Mouse (Mus musculus) heart, embryonic 15.5 days (tissue): ENCODE data around the gene Ociad1. TPM values are rescaled to one million over a fixed set of nuclear protein-coding genes. Genes with fewer than 3 reads are reported as not detected.

Source experiments
- ATAC-seq: fragments of 200-750 bp; cut with Nextera tagmentation; replicated peaks from 2 replicates; pipeline ENCODE4 v1.8.0; 2017; ENCODE audit warnings: low read depth, moderate TSS enrichment; ENCODE audit not compliant: insufficient number of reproducible peaks, insufficient read depth, low FRiP score
- H3K27ac ChIP-seq: fragments of 300-500 bp; sonication (generic); 2 replicates; pipeline ENCODE4 v1.5.1; 2015; ENCODE audit warnings: mild to moderate bottlenecking, inconsistent platforms
- H3K27me3 ChIP-seq: fragments of 300-500 bp; sonication (generic); 2 replicates; pipeline ENCODE4 v1.6.1; 2015; ENCODE audit warnings: inconsistent platforms
- H3K36me3 ChIP-seq: fragments of 300-500 bp; sonication (generic); 2 replicates; pipeline ENCODE4 v1.6.1; 2015; ENCODE audit warnings: mild to moderate bottlenecking, inconsistent platforms
- H3K4me1 ChIP-seq: fragments of 300-500 bp; sonication (generic); replicated peaks from 2 replicates; pipeline ENCODE4 v1.6.1; 2015; ENCODE audit warnings: inconsistent platforms
- H3K4me2 ChIP-seq: fragments of 300-500 bp; sonication (generic); 2 replicates; pipeline ENCODE4 v1.6.1; 2015; ENCODE audit warnings: inconsistent platforms, mild to moderate bottlenecking, moderate library complexity
- H3K4me3 ChIP-seq: fragments of 300-500 bp; sonication (generic); 2 replicates; pipeline ENCODE4 v1.5.1; 2015; ENCODE audit warnings: mild to moderate bottlenecking, inconsistent platforms
- H3K9ac ChIP-seq: fragments of 300-500 bp; sonication (generic); 2 replicates; pipeline ENCODE4 v1.6.1; 2015; ENCODE audit warnings: mild to moderate bottlenecking, inconsistent platforms
- H3K9me3 ChIP-seq: fragments of 300-500 bp; sonication (generic); replicated peaks from 2 replicates; pipeline ENCODE4 v1.6.1; 2016; ENCODE audit warnings: inconsistent platforms
- WGBS: fragments of 180-500 bp; shearing (Covaris S2); methylation state at CpG from one replicate; pipeline ENCODE4 v1.1.7; 2015; ENCODE audit warnings: mixed read lengths; 5-methylcytosine and 5-hydroxymethylcytosine counted together
- polyA plus RNA-seq: library from polyadenylated mRNA; unstranded; fragments of >200 nt; fragmentation: Nextera tagmentation; extraction: Ambion mirVana; gene quantifications from 2 replicates; pipeline ENCODE4 v1.2.1, GENCODE M21; 2015

Ociad1 gene
- polyA plus RNA-seq, 1 experiment from 2014 or later: 244 TPM

DNA sequence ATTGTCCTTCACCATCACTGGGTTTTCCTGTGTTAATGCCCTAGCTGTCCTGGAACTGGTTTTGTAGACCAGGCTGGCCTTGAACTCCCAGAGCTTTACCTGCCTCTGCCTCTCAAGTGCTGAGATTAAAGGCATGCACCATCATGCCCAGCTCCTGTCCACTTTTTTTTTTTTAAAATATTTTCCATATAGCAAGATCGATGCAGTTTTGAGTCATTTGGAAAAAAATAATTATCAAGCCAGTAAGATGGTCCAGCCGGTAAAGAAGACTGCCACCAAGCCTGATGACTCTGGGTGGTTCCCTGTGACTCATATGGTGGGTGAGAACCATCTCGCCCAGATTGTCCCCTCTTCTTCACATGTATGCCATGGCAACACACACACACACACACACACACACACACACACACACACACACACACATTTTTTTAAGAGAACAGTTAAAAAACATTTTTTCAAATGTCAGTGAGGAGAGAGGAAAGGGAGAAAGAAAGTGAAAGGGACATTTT, 7.1 kb upstream of the Ociad1 start:
- Histone ChIP-seq H3K27ac (no peak overlapping the region), H3K4me1 (peaks cover 1% of the 10 kb centered on the region; the same call in 1 of the 2 replicates), H3K9ac (no peak overlapping the region), H3K4me3 (no peak overlapping the region), H3K9me3 (no peaks in the 10 kb centered on the region), H3K27me3 (no peaks in the 10 kb centered on the region), H3K36me3 (no peaks in the 10 kb centered on the region), H3K4me2 (no peak overlapping the region)
- WGBS: 79% methylated on average over 3 of the region's 3 CpGs
- no peak for ATAC-seq

DNA sequence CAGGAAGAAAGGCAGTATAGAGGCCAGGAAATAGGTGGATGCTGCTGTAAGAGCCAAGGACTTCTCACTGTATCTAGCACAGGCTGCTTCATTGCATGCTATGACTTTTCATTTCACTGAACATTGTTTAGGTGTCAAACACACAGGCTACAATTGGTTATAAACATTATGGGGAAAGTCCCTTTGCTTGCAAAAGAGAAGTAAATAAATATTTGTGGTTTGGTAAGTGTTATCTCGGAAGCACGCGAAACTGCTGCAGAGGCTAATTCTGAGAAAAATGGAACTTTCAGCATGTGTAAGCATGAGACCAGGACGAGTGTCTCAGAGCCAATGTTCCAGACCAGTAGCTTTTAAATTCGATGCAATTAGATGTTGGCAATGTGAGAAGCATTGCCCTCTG, 6.0 kb upstream of the Ociad1 start:
- ATAC-seq: no peak
- H3K9me3 ChIP-seq: no peaks in the 10 kb centered on the region
- no peaks in the 10 kb centered on the region for H3K36me3 ChIP-seq
- WGBS: 67% methylated on average over 5 of the region's 5 CpGs
- H3K4me1 ChIP-seq: no peaks in the 10 kb centered on the region
- no peak overlapping the region for H3K4me3 ChIP-seq
- no peaks in the 10 kb centered on the region for H3K27me3 ChIP-seq
- H3K27ac ChIP-seq: no peak overlapping the region
- H3K9ac ChIP-seq: no peak overlapping the region
- H3K4me2 ChIP-seq: no peak overlapping the region

DNA sequence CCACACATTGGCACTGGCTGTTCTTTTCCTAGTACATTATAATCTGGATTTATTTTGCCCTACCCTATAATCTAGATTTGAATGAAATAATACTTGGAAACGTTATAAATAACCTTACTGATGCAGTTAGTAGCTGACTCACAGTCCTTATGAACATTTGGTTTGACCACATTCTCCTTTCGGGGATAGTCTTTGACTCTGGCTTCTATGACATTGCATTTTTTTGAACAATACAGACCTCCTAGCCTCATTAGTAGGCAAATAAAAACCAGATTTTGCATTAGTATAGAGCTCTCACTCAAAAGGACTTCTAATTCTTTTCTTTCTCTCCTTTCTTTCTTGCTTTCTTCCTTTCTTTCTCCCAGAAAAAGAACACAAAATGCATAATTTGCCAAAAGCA, 2.7 kb upstream of the Ociad1 start:
- 57% methylated on average over 2 of the region's 2 CpGs for WGBS
- Histone ChIP-seq H3K9ac (no peak overlapping the region), H3K27ac (no peak overlapping the region), H3K9me3 (no peaks in the 10 kb centered on the region), H3K27me3 (no peaks in the 10 kb centered on the region), H3K4me2 (no peak overlapping the region), H3K36me3 (peaks cover 2% of the 10 kb centered on the region), H3K4me1 (peaks cover 5% of the 10 kb centered on the region), H3K4me3 (no peak overlapping the region)
- no peak for ATAC-seq

DNA sequence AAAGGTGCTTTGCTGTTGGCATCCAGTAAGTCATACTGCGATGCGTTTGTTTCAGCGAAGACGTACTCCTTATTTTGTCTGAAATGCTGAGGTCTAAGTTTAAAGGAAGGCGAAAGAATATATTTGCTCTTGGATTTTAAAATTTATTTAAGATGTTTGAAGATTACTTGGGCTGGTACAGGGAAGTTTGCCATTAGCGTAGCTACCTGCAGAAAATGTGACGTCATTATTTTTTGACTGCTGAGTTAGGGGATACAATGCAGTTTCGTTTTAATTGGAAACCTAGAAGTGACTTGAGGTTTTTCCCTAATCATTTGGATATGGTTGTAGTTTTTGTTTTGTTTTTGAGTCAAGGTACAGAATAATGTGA, 859 bp downstream of the Ociad1 start:
- Histone ChIP-seq H3K9ac (peak overlapping the region; percentile 95), H3K4me1 (peaks cover 18% of the 10 kb centered on the region), H3K9me3 (no peaks in the 10 kb centered on the region), H3K27me3 (no peaks in the 10 kb centered on the region), H3K27ac (peak overlapping the region; percentile 95), H3K4me2 (peak overlapping the region; percentile 69), H3K36me3 (peaks cover 25% of the 10 kb centered on the region), H3K4me3 (peak overlapping the region; percentile 87)
- WGBS: 10% methylated on average over 8 of the region's 8 CpGs
- ATAC-seq: no peak

DNA sequence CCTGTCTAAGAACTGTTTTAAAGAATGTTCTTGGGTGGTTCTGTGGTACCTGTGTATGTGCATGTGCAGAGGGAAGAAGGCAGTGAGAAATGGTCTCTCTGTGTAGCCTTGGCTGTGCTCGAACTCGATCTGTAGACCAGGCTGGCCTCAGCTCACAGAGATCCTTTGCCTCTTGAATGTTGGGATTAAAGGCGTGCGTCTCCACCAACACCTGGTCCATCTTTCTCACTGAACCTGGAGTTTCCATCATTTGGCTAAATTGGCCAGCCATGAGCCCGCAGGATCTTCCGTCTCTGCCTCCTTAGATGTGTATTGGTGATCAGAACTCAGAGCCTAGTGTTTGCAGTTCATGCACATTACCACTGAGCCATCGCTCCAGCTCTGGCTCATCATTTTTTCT, 2.4 kb downstream of the Ociad1 start:
- no peaks in the 10 kb centered on the region for H3K9me3 ChIP-seq
- H3K4me3 ChIP-seq: no peak overlapping the region
- H3K4me2 ChIP-seq: no peak overlapping the region
- ATAC-seq: no peak
- peaks cover 29% of the 10 kb centered on the region for H3K36me3 ChIP-seq
- H3K27ac ChIP-seq: no peak overlapping the region
- peaks cover 18% of the 10 kb centered on the region for H3K4me1 ChIP-seq
- H3K27me3 ChIP-seq: no peaks in the 10 kb centered on the region
- 98% methylated on average over 7 of the region's 7 CpGs for WGBS
- no peak overlapping the region for H3K9ac ChIP-seq

DNA sequence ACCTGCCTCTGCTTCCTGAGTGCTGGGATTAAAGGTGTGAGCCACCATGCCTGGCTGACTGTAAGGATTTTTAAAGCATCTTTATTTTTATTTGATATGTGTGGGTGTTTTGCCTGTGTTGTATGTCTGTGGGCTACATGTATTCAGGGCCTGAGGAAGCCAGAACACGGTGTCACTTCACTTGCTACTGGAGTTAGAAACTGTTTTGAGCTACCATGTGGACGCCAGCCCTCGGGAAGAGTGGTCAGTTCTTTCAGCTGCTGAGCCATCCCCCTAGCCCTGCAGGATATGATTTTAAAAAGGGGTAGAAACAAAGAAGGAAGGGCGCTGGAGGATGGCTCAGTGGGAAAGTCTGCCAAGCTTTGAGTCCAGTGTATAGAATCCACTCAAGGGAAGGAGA, 3.3 kb downstream of the Ociad1 start:
- Histone ChIP-seq H3K9ac (no peak overlapping the region), H3K27me3 (no peaks in the 10 kb centered on the region), H3K9me3 (no peaks in the 10 kb centered on the region), H3K36me3 (peaks cover 38% of the 10 kb centered on the region), H3K4me2 (no peak overlapping the region), H3K27ac (no peak overlapping the region), H3K4me3 (no peak overlapping the region), H3K4me1 (peaks cover 18% of the 10 kb centered on the region)
- ATAC-seq: no peak
- WGBS: 91% methylated on average over 4 of the region's 4 CpGs

DNA sequence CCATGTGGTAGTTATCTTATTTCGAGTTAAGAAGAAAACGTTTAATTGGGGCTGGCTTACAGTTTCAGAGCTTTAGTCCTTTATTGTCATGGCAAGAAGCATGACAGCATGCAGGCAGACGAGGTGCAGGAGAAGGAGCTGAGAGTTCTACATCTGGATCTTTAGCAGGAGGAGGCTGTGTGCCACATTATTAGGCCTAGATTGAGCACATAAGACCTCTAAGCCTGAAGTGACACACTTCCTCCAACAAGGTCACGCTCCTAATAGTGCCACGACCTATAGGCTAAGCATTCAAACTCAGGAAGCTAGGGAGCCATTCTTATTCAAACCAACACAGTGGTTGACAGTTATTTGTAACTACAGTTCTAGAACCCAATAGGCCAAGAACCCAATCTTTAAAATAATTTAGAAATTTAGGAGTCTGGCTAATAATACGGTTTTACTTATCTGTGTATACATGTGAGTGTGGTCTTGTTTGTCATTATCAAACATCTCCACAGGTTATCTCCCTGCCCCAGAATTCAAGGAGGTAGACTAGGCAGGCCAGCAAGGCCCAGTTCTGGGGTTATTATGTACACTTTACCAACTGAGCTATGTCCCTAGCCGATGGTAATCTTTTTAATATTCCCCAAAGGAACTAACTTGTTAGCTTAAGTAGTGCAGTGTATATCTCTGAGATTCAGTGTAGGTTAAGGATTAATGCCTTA, 9.2 kb downstream of the Ociad1 start:
- 83% methylated on average over 7 of the region's 7 CpGs for whole genome bisulfite sequencing
- H3K36me3 ChIP-seq: peaks cover 64% of the 10 kb centered on the region
- peaks cover 5% of the 10 kb centered on the region; the same call in 1 of the 2 replicates for H3K4me1 ChIP-seq

DNA sequence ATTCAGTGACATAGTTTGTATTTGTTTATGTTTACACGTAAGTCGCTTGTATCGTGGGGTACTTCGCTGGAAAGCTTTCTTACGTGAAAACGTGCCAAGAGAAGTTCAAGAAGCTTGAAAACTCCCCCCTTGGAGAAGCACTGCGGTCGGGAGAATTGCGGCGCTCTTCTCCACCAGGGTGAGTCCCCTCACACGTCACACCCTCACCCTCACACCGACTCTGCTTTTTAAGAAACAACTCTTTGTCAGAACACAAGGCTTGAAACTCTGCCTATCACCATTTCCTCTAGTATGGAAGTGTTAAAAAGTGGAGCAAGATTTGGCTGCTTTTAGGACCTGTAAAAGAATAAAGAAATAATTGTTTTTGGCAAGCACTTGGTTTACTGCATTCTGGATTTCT, 11.9 kb downstream of the Ociad1 start:
- Histone ChIP-seq H3K4me1 (no peaks in the 10 kb centered on the region), H3K4me2 (no peak overlapping the region), H3K9ac (no peak overlapping the region), H3K27ac (no peak overlapping the region), H3K27me3 (no peaks in the 10 kb centered on the region), H3K9me3 (no peaks in the 10 kb centered on the region), H3K4me3 (no peak overlapping the region), H3K36me3 (peaks cover 72% of the 10 kb centered on the region)
- WGBS: 74% methylated on average over 12 of the region's 12 CpGs
- no peak for ATAC-seq

More for the DNA sequence above, 9.2 kb downstream of the Ociad1 start:
- ATAC-seq: no peak
- H3K27me3 ChIP-seq: no peaks in the 10 kb centered on the region
- no peak overlapping the region for H3K27ac ChIP-seq
- no peaks in the 10 kb centered on the region for H3K9me3 ChIP-seq
- no peak overlapping the region for H3K4me2 ChIP-seq
- no peak overlapping the region for H3K4me3 ChIP-seq
- H3K9ac ChIP-seq: no peak overlapping the region

DNA sequence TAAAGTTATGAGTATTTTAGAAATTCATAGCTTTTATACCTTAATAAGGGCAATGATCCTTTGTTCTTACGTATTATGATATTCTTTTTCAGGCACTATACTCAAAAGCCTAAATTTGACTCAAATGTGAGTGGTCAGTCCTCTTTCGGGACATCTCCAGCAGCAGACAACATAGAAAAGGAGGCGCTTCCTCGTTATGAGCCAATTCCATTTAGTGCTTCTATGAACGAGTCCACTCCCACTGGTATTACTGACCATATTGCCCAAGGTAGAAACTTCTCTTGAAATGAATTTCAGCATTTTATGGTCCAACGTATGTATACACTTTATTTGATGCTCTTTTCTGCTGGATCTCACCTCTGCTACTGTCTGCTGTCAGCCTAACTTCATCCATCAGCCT, 13.9 kb downstream of the Ociad1 start:
- WGBS: 95% methylated on average over 6 of the region's 6 CpGs
- H3K36me3 ChIP-seq: peaks cover 72% of the 10 kb centered on the region

DNA sequence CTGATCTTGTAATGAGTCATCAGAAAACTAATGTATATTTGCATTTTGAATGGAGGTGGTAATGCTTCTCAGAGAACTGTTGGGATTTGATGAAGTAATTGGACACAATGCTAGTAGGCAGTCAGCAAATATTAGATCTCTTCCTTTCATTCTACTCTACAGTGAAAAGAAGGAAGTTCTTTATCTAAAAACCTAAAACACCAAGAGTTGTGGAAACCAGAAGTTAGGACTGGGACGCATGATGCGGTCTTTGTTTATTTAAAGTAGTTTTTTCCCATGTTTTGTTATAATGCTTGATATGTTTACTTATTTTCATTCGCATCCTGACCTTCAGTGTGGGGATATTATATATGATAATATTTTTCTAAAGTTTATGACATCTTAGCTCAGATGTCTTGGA, 14.7 kb downstream of the Ociad1 start:
- H3K9me3 ChIP-seq: no peaks in the 10 kb centered on the region
- H3K36me3 ChIP-seq: peaks cover 66% of the 10 kb centered on the region
- H3K9ac ChIP-seq: no peak overlapping the region
- WGBS: 85% methylated on average over 3 of the region's 3 CpGs
- no peak overlapping the region for H3K4me3 ChIP-seq
- peaks cover 7% of the 10 kb centered on the region for H3K4me1 ChIP-seq
- no peak overlapping the region for H3K27ac ChIP-seq
- ATAC-seq: no peak
- H3K27me3 ChIP-seq: no peaks in the 10 kb centered on the region
- no peak overlapping the region for H3K4me2 ChIP-seq

More for the DNA sequence above, 13.9 kb downstream of the Ociad1 start:
- Histone ChIP-seq H3K4me1 (peaks cover 5% of the 10 kb centered on the region), H3K9me3 (no peaks in the 10 kb centered on the region), H3K4me2 (no peak overlapping the region), H3K4me3 (no peak overlapping the region), H3K27ac (no peak overlapping the region), H3K9ac (no peak overlapping the region), H3K27me3 (no peaks in the 10 kb centered on the region)
- no peak for ATAC-seq

DNA sequence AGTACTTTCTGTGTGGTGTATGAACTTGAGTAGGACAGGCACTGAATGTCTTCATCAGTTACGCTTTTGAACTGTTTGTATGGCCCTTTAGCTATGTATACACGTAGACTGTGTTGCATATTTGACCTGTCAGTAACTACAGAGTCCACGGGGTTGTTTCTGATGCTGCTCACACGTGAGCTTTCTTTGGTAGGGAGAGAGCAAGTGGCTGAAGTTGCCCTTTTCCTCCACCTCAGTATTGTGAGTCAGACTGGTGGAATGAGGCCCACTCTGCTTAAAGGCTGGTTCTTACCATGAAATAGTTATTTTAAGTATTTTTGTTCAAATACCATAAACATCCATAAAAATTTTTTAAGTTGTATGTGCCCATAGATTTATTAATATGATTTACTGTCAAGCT, 16.9 kb downstream of the Ociad1 start:
- Histone ChIP-seq H3K27ac (no peak overlapping the region), H3K9ac (no peak overlapping the region), H3K4me2 (no peak overlapping the region), H3K9me3 (no peaks in the 10 kb centered on the region), H3K36me3 (peaks cover 75% of the 10 kb centered on the region), H3K4me1 (peaks cover 7% of the 10 kb centered on the region), H3K4me3 (no peak overlapping the region), H3K27me3 (no peaks in the 10 kb centered on the region)
- ATAC-seq: no peak
- whole genome bisulfite sequencing: 77% methylated on average over 4 of the region's 4 CpGs

DNA sequence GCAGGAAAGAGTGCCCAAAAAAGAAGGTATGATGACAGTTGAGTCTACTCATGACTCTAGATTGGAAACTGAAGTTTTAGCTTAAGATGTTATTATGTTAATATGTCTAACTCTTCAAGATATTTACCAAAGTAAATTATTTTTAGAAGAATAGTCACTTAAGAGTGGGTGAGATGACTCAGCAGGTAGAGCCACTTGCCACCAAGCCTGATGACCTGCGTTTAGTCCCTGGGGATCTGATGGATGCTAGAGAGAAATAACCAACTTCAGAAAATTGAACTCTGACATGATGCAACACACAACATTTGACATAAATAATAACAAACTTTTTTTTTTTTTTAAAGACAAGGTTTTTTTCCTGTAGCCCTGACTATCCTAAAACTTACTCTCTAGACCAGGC, 17.8 kb downstream of the Ociad1 start:
- no peaks in the 10 kb centered on the region for H3K27me3 ChIP-seq
- WGBS: 87% methylated on average over 1 of the region's 1 CpGs
- H3K4me3 ChIP-seq: no peak overlapping the region
- H3K9me3 ChIP-seq: no peaks in the 10 kb centered on the region
- ATAC-seq: no peak
- H3K36me3 ChIP-seq: peaks cover 76% of the 10 kb centered on the region
- no peak overlapping the region for H3K27ac ChIP-seq
- H3K4me2 ChIP-seq: no peak overlapping the region
- peaks cover 9% of the 10 kb centered on the region for H3K4me1 ChIP-seq
- H3K9ac ChIP-seq: no peak overlapping the region
